Comparison of ENCODE assay signal across 22 mouse cellular contexts in genomic region chr2:18165511-18165910, GRCm38 (mm10).
"Had no signal": no experiment of that assay in that cellular context is flagged by ENCODE, and none has a peak within 500 bp of the region (broad histone marks: within the 10 kb centered on the region; RNA-seq: fewer than 3 reads in every experiment).

No protein-coding gene starts in this region.

- H3K9ac ChIP-seq: limb, embryonic 12.5 days; limb, embryonic 15.5 days; liver, embryonic 14.5 days; liver, postnatal 0 days; lung, embryonic 14.5 days; midbrain, embryonic 15.5 days; stomach, embryonic 15.5 days had no signal

- H3K27me3 ChIP-seq: limb, embryonic 12.5 days; limb, embryonic 15.5 days; midbrain, embryonic 15.5 days; stomach, embryonic 15.5 days had no signal

- DNase-seq: kidney, adult 2 months; kidney, postnatal 10 days; kidney, postnatal 36 days; layer of hippocampus, postnatal 36 days; liver, postnatal 0 days; lung, embryonic 14.5 days; right cerebral cortex, adult 18-20 months; right cerebral cortex, postnatal 14 days; right cerebral cortex, postnatal 4 days; thymus, postnatal 25 days had no signal

- H3K4me3 ChIP-seq: left cerebral cortex, adult 2 months; limb, embryonic 12.5 days; limb, embryonic 15.5 days; midbrain, embryonic 10.5 days; midbrain, embryonic 15.5 days; stomach, embryonic 15.5 days had no signal

- H3K27ac ChIP-seq: left cerebral cortex, adult 2 months; limb, embryonic 12.5 days; limb, embryonic 15.5 days; liver, embryonic 14.5 days; macrophage; midbrain, embryonic 10.5 days; midbrain, embryonic 15.5 days; stomach, embryonic 15.5 days had no signal

- H3K4me1 ChIP-seq: limb, embryonic 12.5 days; limb, embryonic 15.5 days; midbrain, embryonic 10.5 days; stomach, embryonic 15.5 days had no signal

- ATAC-seq: inflammation-experienced regulatory T-cells, adult 6 months; intestine, embryonic 16.5 days; liver, postnatal 0 days; lung, postnatal 0 days; midbrain, embryonic 15.5 days had no signal

- H3K9me3 ChIP-seq: limb, embryonic 12.5 days; limb, embryonic 15.5 days; midbrain, embryonic 10.5 days; midbrain, embryonic 15.5 days; stomach, embryonic 15.5 days had no signal

- H3K4me2 ChIP-seq: limb, embryonic 12.5 days; limb, embryonic 15.5 days; liver, embryonic 11.5 days; lung, embryonic 14.5 days; midbrain, embryonic 15.5 days; stomach, embryonic 15.5 days had no signal
